Mouse (Mus musculus) MEL (cell line): Measurements from ENCODE around the gene Cela1. TPM values are rescaled to one million over a fixed set of nuclear protein-coding genes. Genes with fewer than 3 reads are reported as not detected.

ENCODE experiments used
- DNase-seq: peaks from one replicate; pipeline ENCODE4 v3.0.0; 2011; ENCODE audit warnings: low read depth, low spot score
- H3K27ac ChIP-seq: 2 replicates; pipeline ENCODE4 v1.5.1; 2012; ENCODE audit warnings: low read depth, mild to moderate bottlenecking, control low read depth, low read length, moderate library complexity; ENCODE audit not compliant: control insufficient read depth
- H3K27me3 ChIP-seq, 2 experiments: fragments of 150-350 bp in 1 of 2; sonication (generic) in 1 of 2; 2 replicates each; pipeline ENCODE4 v1.6.1; 2012; ENCODE audit warnings: low read length in 2 of 2, mild to moderate bottlenecking in 2 of 2, improper control_type of control experiment in 1 of 2, moderate library complexity in 1 of 2; ENCODE audit not compliant: insufficient read depth in 2 of 2, control insufficient read depth in 1 of 2
- H3K36me3 ChIP-seq, 2 experiments: 2 replicates each; pipeline ENCODE4 v1.6.1; 2012 to 2014; ENCODE audit warnings: low read length in 2 of 2, improper control_type of control experiment in 1 of 2, inconsistent platforms in 1 of 2, mild to moderate bottlenecking in 1 of 2; ENCODE audit not compliant: insufficient read depth in 2 of 2, control insufficient read depth in 1 of 2
- H3K4me1 ChIP-seq, 2 experiments: fragments of 150-350 bp in 1 of 2; sonication (generic) in 1 of 2; 2 replicates each; pipeline ENCODE4 v1.6.1; 2012; ENCODE audit warnings: low read length in 2 of 2, improper control_type of control experiment in 1 of 2, mild to moderate bottlenecking in 1 of 2; ENCODE audit not compliant: insufficient read depth in 2 of 2, control insufficient read depth in 1 of 2
- H3K4me3 ChIP-seq, 2 experiments: fragments of 150-350 bp in 1 of 2; sonication (generic) in 1 of 2; 2 replicates each; pipeline ENCODE4 v1.5.1; 2012; ENCODE audit warnings: low read depth in 2 of 2, low read length in 2 of 2, mild to moderate bottlenecking in 2 of 2, moderate library complexity in 2 of 2, control low read depth in 1 of 2, improper control_type of control experiment in 1 of 2; ENCODE audit not compliant: control insufficient read depth in 1 of 2, insufficient read depth in 1 of 2
- H3K79me2 ChIP-seq: 2 replicates; pipeline ENCODE4 v1.6.1; 2012; ENCODE audit warnings: mild to moderate bottlenecking, low read length, moderate library complexity; ENCODE audit not compliant: control insufficient read depth, poor library complexity, insufficient read depth
- H3K9ac ChIP-seq: 2 replicates; pipeline ENCODE4 v1.6.1; 2012; ENCODE audit warnings: low read depth, mild to moderate bottlenecking, control low read depth, low read length, moderate library complexity; ENCODE audit not compliant: control insufficient read depth, poor library complexity, severe bottlenecking
- H3K9me3 ChIP-seq: fragments of 150-350 bp; sonication (generic); replicated peaks from 2 replicates; pipeline ENCODE4 v1.6.1; 2012; ENCODE audit warnings: mild to moderate bottlenecking, low read length, improper control_type of control experiment, moderate library complexity; ENCODE audit not compliant: insufficient read depth
- CHD1 ChIP-seq: IDR thresholded peaks from 2 replicates; pipeline ENCODE4 v1.6.1; 2012; ENCODE audit warnings: low read depth, mild to moderate bottlenecking, inconsistent platforms, low read length, improper control_type of control experiment
- CHD2 ChIP-seq: IDR thresholded peaks from 2 replicates; pipeline ENCODE4 v1.6.1; 2011; ENCODE audit warnings: low read length, improper control_type of control experiment
- CTCF ChIP-seq, 3 experiments: IDR thresholded peaks in 2 of 3; conservative IDR thresholded peaks in 1 of 3; 2 replicates each; pipeline ENCODE4 v1.5.1; 2011 to 2012; ENCODE audit warnings: low read length in 3 of 3, low read depth in 2 of 3, mild to moderate bottlenecking in 2 of 3, improper control_type of control experiment in 1 of 3, inconsistent platforms in 1 of 3, mixed read lengths in 1 of 3, moderate library complexity in 1 of 3; ENCODE audit not compliant: control insufficient read depth in 1 of 3, insufficient read depth in 1 of 3, poor library complexity in 1 of 3, severe bottlenecking in 1 of 3
- E2F4 ChIP-seq: IDR thresholded peaks from 2 replicates; pipeline ENCODE4 v1.6.1; 2011; ENCODE audit warnings: low read depth, low read length, improper control_type of control experiment, borderline replicate concordance
- EP300 ChIP-seq, 2 experiments: IDR thresholded peaks; 2 replicates each; pipeline ENCODE4 v1.6.1; 2011; ENCODE audit warnings: improper control_type of control experiment in 2 of 2, low read length in 2 of 2, low read depth in 1 of 2, mild to moderate bottlenecking in 1 of 2
- GATA1 ChIP-seq: IDR thresholded peaks from 2 replicates; pipeline ENCODE4 v1.6.1; 2011; ENCODE audit warnings: low read depth, low read length, improper control_type of control experiment
- HCFC1 ChIP-seq: IDR thresholded peaks from 2 replicates; pipeline ENCODE4 v1.6.1; 2012; ENCODE audit warnings: low read depth, mild to moderate bottlenecking, inconsistent platforms, low read length, improper control_type of control experiment, moderate library complexity
- MAX ChIP-seq: IDR thresholded peaks from 2 replicates; pipeline ENCODE4 v1.6.1; 2011; ENCODE audit warnings: low read length, improper control_type of control experiment
- MXI1 ChIP-seq: IDR thresholded peaks from 2 replicates; pipeline ENCODE4 v1.6.1; 2011; ENCODE audit warnings: mild to moderate bottlenecking, low read depth, low read length, improper control_type of control experiment
- MYC ChIP-seq: IDR thresholded peaks from 2 replicates; pipeline ENCODE4 v1.6.1; 2011; ENCODE audit warnings: low read depth, mild to moderate bottlenecking, low read length, improper control_type of control experiment, moderate library complexity
- NELFE ChIP-seq: IDR thresholded peaks from 2 replicates; pipeline ENCODE4 v1.6.1; 2011; ENCODE audit warnings: low read depth, low read length, improper control_type of control experiment
- NRF1 ChIP-seq: IDR thresholded peaks from 2 replicates; pipeline ENCODE4 v1.6.1; 2014; ENCODE audit warnings: low read depth, mild to moderate bottlenecking, inconsistent platforms, low read length, improper control_type of control experiment, moderate library complexity; ENCODE audit not compliant: poor library complexity, insufficient read depth, severe bottlenecking
- SMC3 ChIP-seq: IDR thresholded peaks from 2 replicates; pipeline ENCODE4 v1.6.1; 2011; ENCODE audit warnings: low read depth, low read length, improper control_type of control experiment
- TAL1 ChIP-seq: IDR thresholded peaks from 2 replicates; pipeline ENCODE4 v1.6.1; 2012; ENCODE audit warnings: mild to moderate bottlenecking, inconsistent platforms, low read length, moderate library complexity, mixed read lengths
- TBP ChIP-seq: IDR thresholded peaks from 2 replicates; pipeline ENCODE4 v1.8.0; 2011; ENCODE audit warnings: low read depth, low read length, improper control_type of control experiment
- UBTF ChIP-seq: IDR thresholded peaks from 2 replicates; pipeline ENCODE4 v1.6.1; 2012; ENCODE audit warnings: low read depth, mild to moderate bottlenecking, inconsistent platforms, low read length, improper control_type of control experiment, moderate library complexity, borderline replicate concordance; ENCODE audit not compliant: insufficient read depth
- ZKSCAN1 ChIP-seq: IDR thresholded peaks from 2 replicates; pipeline ENCODE4 v1.6.1; 2012; ENCODE audit warnings: low read depth, mild to moderate bottlenecking, inconsistent platforms, low read length, improper control_type of control experiment, moderate library complexity
- polyA plus RNA-seq, 2 experiments: library from polyadenylated mRNA; stranded (reverse) in 1 of 2; unstranded in 1 of 2; fragments of >175 nt in 1 of 2; fragments of >200 nt in 1 of 2; gene quantifications; 2 replicates each; pipeline versions ENCODE4 v1.2.1 to v1.2.4; 2012; ENCODE audit warnings: low replicate concordance in 2 of 2, low read depth in 1 of 2; ENCODE audit not compliant: insufficient read length in 2 of 2, insufficient read depth in 1 of 2, missing spikeins in 1 of 2
- total RNA-seq: library from RNA; depleted of rRNA; stranded (reverse); fragments of 300-350 nt; gene quantifications from 2 replicates; pipeline ENCODE4 v1.2.3, GENCODE M21; 2012; rRNA removed

The Cela1 gene
- total and polyA plus RNA-seq, 3 experiments, result 51.4 to 60.3 TPM; not detected in 1

GRCm38 (mm10) chr15:100624435-100624834 is 63.3 kb downstream of the Cela1 start:
- Histone ChIP-seq H3K79me2 (no peaks in the 10 kb centered on the region), H3K27ac (no peak overlapping the region), H3K9ac (no peak overlapping the region), H3K4me3 (no peak overlapping the region), H3K4me1 (peaks cover 0 to 1% of the 10 kb centered on the region in 2 experiments; a peak in 1 of 4 replicates), H3K27me3 (no peaks in the 10 kb centered on the region), H3K9me3 (no peaks in the 10 kb centered on the region), H3K36me3 (peaks cover 7 to 10% of the 10 kb centered on the region in 2 experiments)
- DNase-seq, result no peak
- TF ChIP-seq CHD1 (no peak), EP300 (IDR thresholded peaks at IDR 0.05; ENCODE audit: low read depth in 1 of 2, low read length in 2 of 2) (no peak), MAX (no peak), CHD2 (no peak), UBTF (no peak), MXI1 (no peak), SMC3 (no peak), MYC (no peak), NELFE (no peak), CTCF (IDR thresholded peaks at IDR 0.05 in 2 of 3, conservative IDR thresholded peaks at IDR 0.05 in 1 of 3; ENCODE audit: control insufficient read depth in 1 of 3, insufficient read depth in 1 of 3, low read depth in 2 of 3, low read length in 3 of 3, poor library complexity in 1 of 3, severe bottlenecking in 1 of 3) (no peak; a peak in 1 of 6 replicates), TAL1 (no peak), TBP (no peak), HCFC1 (no peak), ZKSCAN1 (no peak), E2F4 (no peak), NRF1 (no peak), GATA1 (no peak)

Other genes starting within 250 kb of the Cela1 start
- 30.1 and 38.8 TPM in 2 replicates for gene Letmd1, start 218.9 kb downstream of the Cela1 start, total RNA-seq
- gene Letmd1, start 218.9 kb downstream of the Cela1 start, polyA plus RNA-seq, result 100 to 1,000 TPM in 1 of 2 experiments, 10 to 100 TPM in 1; 64.3 to 277 TPM
- gene Csrnp2, start 192.4 kb downstream of the Cela1 start, total RNA-seq, result 5.3 and 5.8 TPM in 2 replicates
- 1 to 10 TPM in 1 of 2 experiments, not detected in 1; 4.2 TPM for gene Csrnp2, start 192.4 kb downstream of the Cela1 start, polyA plus RNA-seq
- 15.4 and 21.5 TPM in 2 replicates for gene Tfcp2, start 135.9 kb downstream of the Cela1 start, total RNA-seq
- 10 to 100 TPM in 1 of 2 experiments, not detected in 1; 20.4 TPM for gene Tfcp2, start 135.9 kb downstream of the Cela1 start, polyA plus RNA-seq
- 0.46 and 0.59 TPM in 2 replicates for gene Pou6f1, start 87.9 kb downstream of the Cela1 start, total RNA-seq
- 1 to 10 TPM in 1 of 2 experiments, not detected in 1; 2.5 TPM for gene Pou6f1, start 87.9 kb downstream of the Cela1 start, polyA plus RNA-seq
- gene Dazap2, start 72.6 kb downstream of the Cela1 start, total RNA-seq, result 100 and 107 TPM in 2 replicates
- gene Dazap2, start 72.6 kb downstream of the Cela1 start, polyA plus RNA-seq, result 100 to 1,000 TPM; 233 to 341 TPM
- 1.6 and 2.6 TPM in 2 replicates for gene Smagp, start 51.0 kb downstream of the Cela1 start, total RNA-seq
- 10 to 100 TPM in 1 of 2 experiments, not detected in 1; 22.6 TPM for gene Smagp, start 51.0 kb downstream of the Cela1 start, polyA plus RNA-seq
- gene Bin2, start 18.4 kb downstream of the Cela1 start, total RNA-seq, result 79.9 and 94.7 TPM in 2 replicates
- 100 to 1,000 TPM; 106 to 128 TPM for gene Bin2, start 18.4 kb downstream of the Cela1 start, polyA plus RNA-seq
- 17.0 and 17.5 TPM in 2 replicates for gene Galnt6, start 41.5 kb upstream of the Cela1 start, total RNA-seq
- 10 to 100 TPM in 1 of 2 experiments, not detected in 1; 16.1 TPM for gene Galnt6, start 41.5 kb upstream of the Cela1 start, polyA plus RNA-seq
- gene Slc4a8, start 73.8 kb upstream of the Cela1 start, total RNA-seq, result 0.35 and 0.72 TPM in 2 replicates
- 1 to 10 TPM in 1 of 2 experiments, not detected in 1; 2.5 TPM for gene Slc4a8, start 73.8 kb upstream of the Cela1 start, polyA plus RNA-seq
- gene Scn8a, start 181.9 kb upstream of the Cela1 start, total RNA-seq, result 0.03 and 0.08 TPM in 2 replicates
- gene Scn8a, start 181.9 kb upstream of the Cela1 start, polyA plus RNA-seq, result under 1 TPM in 1 of 2 experiments, not detected in 1; 0.01 TPM